8 mouse cellular contexts compared by ENCODE assay signal in the genomic region with DNA sequence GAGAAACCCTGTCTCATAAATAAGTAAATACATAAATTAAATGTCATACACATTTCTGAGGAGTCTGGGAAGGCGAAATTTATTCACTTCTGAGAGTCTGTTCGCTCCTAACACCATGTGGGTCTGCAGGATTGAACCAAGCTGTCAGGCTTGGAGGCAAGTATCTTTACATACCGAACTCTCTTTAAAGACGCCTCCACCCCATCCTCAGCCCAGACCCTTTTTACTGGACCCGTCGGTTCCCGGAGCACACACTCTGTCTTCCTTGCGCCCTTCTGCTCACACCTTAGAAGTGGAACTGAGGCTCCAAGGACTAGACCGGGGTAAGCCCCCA. TPM values are rescaled to one million over a fixed set of nuclear protein-coding genes. Genes with fewer than 3 reads are reported as not detected.
A peak's percentile ranks its signal among the peaks of the same experiment; 100 is the strongest.
DNase-seq lines count a peak whose midpoint lies in the region; ATAC-seq and TF ChIP-seq lines count a peak whose summit lies in the region.

No protein-coding gene starts in this region.

- H3K36me3 ChIP-seq in spleen, adult 2 months (ENCODE audit: control insufficient read depth, insufficient read depth, low read length): peaks cover 3% of the 10 kb centered on the region; the same call in 1 of the 2 replicates
- peaks cover 13% of the 10 kb centered on the region for H3K36me3 ChIP-seq in limb, embryonic 14.5 days (ENCODE audit: control insufficient read depth, insufficient read depth, low read length)
- H3K36me3 ChIP-seq in stomach, embryonic 15.5 days: 0 out of 2 replicates have a peak, but pooled peaks cover 2% of the 10 kb centered on the region

- H3K4me2 ChIP-seq in limb, embryonic 14.5 days (replicated peaks; ENCODE audit: low read depth, low read length, severe bottlenecking): peak overlapping the region; percentile 79
- peak overlapping the region; percentile 62 for H3K4me2 ChIP-seq in stomach, embryonic 15.5 days

- peaks cover 6% of the 10 kb centered on the region; the same call in 1 of the 2 replicates for H3K4me1 ChIP-seq in spleen, adult 2 months (ENCODE audit: control insufficient read depth, insufficient read depth, insufficient read length)
- peaks cover 5% of the 10 kb centered on the region for H3K4me1 ChIP-seq in limb, embryonic 14.5 days (ENCODE audit: control insufficient read depth, insufficient read depth, low read length)
- peaks cover 4% of the 10 kb centered on the region; the same call in 1 of the 2 replicates for H3K4me1 ChIP-seq in stomach, embryonic 15.5 days

- H3K27me3 ChIP-seq in spleen, adult 2 months (ENCODE audit: control insufficient read depth, insufficient read depth, low read length): no peaks in the 10 kb centered on the region
- H3K27me3 ChIP-seq in limb, embryonic 14.5 days (ENCODE audit: control insufficient read depth, insufficient read depth, low read length): no peaks in the 10 kb centered on the region
- H3K27me3 ChIP-seq in stomach, embryonic 15.5 days (replicated peaks): no peaks in the 10 kb centered on the region

- H3K4me3 ChIP-seq in spleen, adult 2 months (ENCODE audit: extremely low read depth, insufficient read depth, insufficient read length): peak overlapping the region; percentile 88
- peak overlapping the region; percentile 90 for H3K4me3 ChIP-seq in limb, embryonic 14.5 days (replicated peaks; ENCODE audit: low read length)
- H3K4me3 ChIP-seq in stomach, embryonic 15.5 days (replicated peaks): peak overlapping the region; percentile 77

- TF ChIP-seq POLR2A in spleen, adult 2 months (IDR thresholded peaks at IDR 0.05; ENCODE audit: low read depth, low read length): no peak
- no peak for TF ChIP-seq POLR2A in limb, embryonic 14.5 days (IDR thresholded peaks at IDR 0.05; ENCODE audit: borderline replicate concordance, extremely low read depth, insufficient read depth, insufficient read length)

- DNase-seq in frontal cortex, adult 2 months (ENCODE audit: extremely low spot score in 1 of 2, low spot score in 1 of 2): no peak
- no peak for DNase-seq in spleen, adult 2 months (ENCODE audit: low read depth in 1 of 2, low spot score in 2 of 2)
- no peak for DNase-seq in spleen, postnatal 14 days (ENCODE audit: low spot score in 2 of 2)
- DNase-seq in limb, embryonic 14.5 days (ENCODE audit: low spot score): no peak
- no peak for DNase-seq in right cerebral cortex, postnatal 14 days
- no peak for DNase-seq in cerebellum, postnatal 4 days (ENCODE audit: low spot score in 2 of 2)

- H3K27ac ChIP-seq in spleen, adult 2 months (ENCODE audit: insufficient read depth, low read length): peak overlapping the region; percentile 73
- H3K27ac ChIP-seq in limb, embryonic 14.5 days (replicated peaks; ENCODE audit: low read depth, low read length): peak overlapping the region; percentile 89
- peak overlapping the region; percentile 94 for H3K27ac ChIP-seq in stomach, embryonic 15.5 days

- 5% methylated on average over 9 of the region's 9 CpGs for WGBS in spleen, adult 2 months
- under 1% methylated on average over 9 of the region's 9 CpGs for WGBS in limb, embryonic 14.5 days
- WGBS in stomach, embryonic 15.5 days: 2% methylated on average over 9 of the region's 9 CpGs

- no peak for TF ChIP-seq CTCF in spleen, adult 2 months (IDR thresholded peaks at IDR 0.05; ENCODE audit: extremely low read depth, insufficient read depth, insufficient read length, insufficient replicate concordance)

- H3K9me3 ChIP-seq in limb, embryonic 14.5 days (ENCODE audit: control insufficient read depth, low read length): no peaks in the 10 kb centered on the region
- H3K9me3 ChIP-seq in stomach, embryonic 15.5 days: no peaks in the 10 kb centered on the region

- peak overlapping the region; percentile 88 for H3K9ac ChIP-seq in limb, embryonic 14.5 days (ENCODE audit: low read depth, low read length, severe bottlenecking)
- peak overlapping the region; percentile 24; the same call in 1 of the 2 replicates for H3K9ac ChIP-seq in stomach, embryonic 15.5 days

- peak; percentile 22; the same call in 1 of the 2 replicates for ATAC-seq in frontal cortex, adult (ENCODE audit: low TSS enrichment)
- no peak for ATAC-seq in limb, embryonic 14.5 days (ENCODE audit: low FRiP score, low read depth)
- no peak for ATAC-seq in stomach, embryonic 15.5 days (ENCODE audit: insufficient read depth, low FRiP score, low read depth)

RNA-seq across cellular contexts. Expression of a gene that starts 0.3 kb away (rescaled TPM):
- 43.7 and 53.4 TPM in 2 replicates for polyA plus RNA-seq in frontal cortex, adult 2 months (2012; rRNA removed)
- polyA plus RNA-seq in spleen, adult 2 months (2012; rRNA removed): 8.5 and 9.0 TPM in 2 replicates
- polyA plus RNA-seq in limb, embryonic 14.5 days (2012; rRNA removed): 22.2 and 29.1 TPM in 2 replicates
- 71.2 and 71.8 TPM in 2 replicates for polyA plus RNA-seq in limb, embryonic 14.5 days (2014; fragmentation: Nextera tagmentation; extraction: Ambion mirVana)
- polyA plus RNA-seq in stomach, embryonic 15.5 days (2015; fragmentation: Nextera tagmentation; extraction: Ambion mirVana): 103 and 118 TPM in 2 replicates

RNA-seq across cellular contexts. Expression of a gene that starts 24.1 kb away (rescaled TPM):
- 18.3 and 21.6 TPM in 2 replicates for polyA plus RNA-seq in frontal cortex, adult 2 months (2012; rRNA removed)
- polyA plus RNA-seq in spleen, adult 2 months (2012; rRNA removed): 1.8 and 2.1 TPM in 2 replicates
- 1.6 and 1.8 TPM in 2 replicates for polyA plus RNA-seq in limb, embryonic 14.5 days (2012; rRNA removed)
- polyA plus RNA-seq in limb, embryonic 14.5 days (2014; fragmentation: Nextera tagmentation; extraction: Ambion mirVana): 0.15 and 0.28 TPM in 2 replicates
- polyA plus RNA-seq in stomach, embryonic 15.5 days (2015; fragmentation: Nextera tagmentation; extraction: Ambion mirVana): 0.85 and 0.98 TPM in 2 replicates

RNA-seq across cellular contexts. Expression of a gene that starts 40.2 kb away (rescaled TPM):
- polyA plus RNA-seq in frontal cortex, adult 2 months (2012; rRNA removed): 16.2 and 17.0 TPM in 2 replicates
- polyA plus RNA-seq in spleen, adult 2 months (2012; rRNA removed): 38.6 and 39.9 TPM in 2 replicates
- 13.5 and 14.0 TPM in 2 replicates for polyA plus RNA-seq in limb, embryonic 14.5 days (2012; rRNA removed)
- polyA plus RNA-seq in limb, embryonic 14.5 days (2014; fragmentation: Nextera tagmentation; extraction: Ambion mirVana): 2.4 and 2.6 TPM in 2 replicates
- polyA plus RNA-seq in stomach, embryonic 15.5 days (2015; fragmentation: Nextera tagmentation; extraction: Ambion mirVana): 3.1 and 3.6 TPM in 2 replicates
